Mouse (Mus musculus) neural tube, embryonic 10.5 days (tissue): Measurements from ENCODE around the gene Eef1akmt4.

Experiments
- DNase-seq: peaks from one replicate; pipeline ENCODE4 v3.0.0-alpha.2; 2017; ENCODE audit warnings: low spot score; ENCODE audit errors: extremely low spot score

Gene Eef1akmt4

GRCm38 (mm10) chr16:20611357-20612227 lies at the start of gene Eef1akmt4, which contains the start of the genes Gm49333 and Alg3:
Gene Eef1akmt4 (plus strand): TSS chr16:20611593.
Gene Gm49333 (plus strand): TSS chr16:20611610.
Gene Alg3 (minus strand): TSS chr16:20611735.
- DNase-seq: peak; percentile 86

- no peak for DNase-seq
Measured at GRCm38 (mm10) chr16:20565075-20565474, 46.3 kb upstream of the Eef1akmt4 start.

GRCm38 (mm10) chr16:20589366-20589938 lies 21.9 kb upstream of the Eef1akmt4 start, which contains the start of gene Vwa5b2:
Gene Vwa5b2 (plus strand): TSS chr16:20589471.
- DNase-seq: peak; percentile 48

GRCm38 (mm10) chr16:20589939-20590679 lies 21.3 kb upstream of the Eef1akmt4 start:
- DNase-seq: peak; percentile 66

- DNase-seq: peak; percentile 41
Measured at GRCm38 (mm10) chr16:20590680-20591038, 20.7 kb upstream of the Eef1akmt4 start.

GRCm38 (mm10) chr16:20591076-20591705 lies 20.2 kb upstream of the Eef1akmt4 start:
- DNase-seq: peak; percentile 34

- DNase-seq: no peak
Measured at GRCm38 (mm10) chr16:20595060-20595673, 16.2 kb upstream of the Eef1akmt4 start.

GRCm38 (mm10) chr16:20595737-20596136 lies 15.7 kb upstream of the Eef1akmt4 start:
- no peak for DNase-seq

- no peak for DNase-seq
Measured at GRCm38 (mm10) chr16:20596687-20597441, 14.5 kb upstream of the Eef1akmt4 start.

GRCm38 (mm10) chr16:20600511-20600910 lies 10.9 kb upstream of the Eef1akmt4 start:
- DNase-seq: no peak

- no peak for DNase-seq
Measured at GRCm38 (mm10) chr16:20604705-20605104, 6.7 kb upstream of the Eef1akmt4 start.

GRCm38 (mm10) chr16:20610501-20611356 lies 664 bp upstream of the Eef1akmt4 start:
- DNase-seq: peak; percentile 81

GRCm38 (mm10) chr16:20619541-20620398 lies 8.4 kb downstream of the Eef1akmt4 start:
- DNase-seq: peak; percentile 69

GRCm38 (mm10) chr16:20620399-20620735 lies 9.0 kb downstream of the Eef1akmt4 start:
- DNase-seq: peak; percentile 37

- peak; percentile 75 for DNase-seq
Measured at GRCm38 (mm10) chr16:20620751-20621190, 9.4 kb downstream of the Eef1akmt4 start.

- DNase-seq: peak; percentile 76
Measured at GRCm38 (mm10) chr16:20621191-20621990, 10.0 kb downstream of the Eef1akmt4 start, which contains the start of gene Camk2n2. Gene Camk2n2 (minus strand): TSS chr16:20621287.

GRCm38 (mm10) chr16:20621991-20622685 lies 10.7 kb downstream of the Eef1akmt4 start:
- DNase-seq: peak; percentile 72
